Mouse (Mus musculus) intestine, postnatal 0 days (tissue): ENCODE results near the gene Muc20. TPM values are rescaled to one million over a fixed set of nuclear protein-coding genes. Genes with fewer than 3 reads are reported as not detected.

Experiments
- ATAC-seq: fragments of 200-750 bp; cut with Nextera tagmentation; 2 replicates; pipeline ENCODE4 v1.8.0; 2017; ENCODE audit warnings: mild to moderate bottlenecking, moderate TSS enrichment, moderate library complexity
- H3K27ac ChIP-seq: fragments of 300-500 bp; sonication (generic); 2 replicates; pipeline ENCODE4 v1.5.1; 2014; ENCODE audit warnings: mild to moderate bottlenecking, low read depth, low read length, moderate library complexity
- H3K27me3 ChIP-seq: fragments of 300-500 bp; sonication (generic); replicated peaks from 2 replicates; pipeline ENCODE4 v1.6.1; 2014; ENCODE audit warnings: low read length, mixed read lengths; ENCODE audit not compliant: control insufficient read depth, insufficient read depth
- H3K36me3 ChIP-seq: fragments of 300-500 bp; sonication (generic); 2 replicates; pipeline ENCODE4 v1.6.1; 2014; ENCODE audit warnings: mild to moderate bottlenecking, moderate library complexity; ENCODE audit not compliant: control insufficient read depth, insufficient read depth
- H3K4me1 ChIP-seq: fragments of 300-500 bp; sonication (generic); replicated peaks from 2 replicates; pipeline ENCODE4 v1.6.1; 2014; ENCODE audit warnings: antibody characterized with exemption, low read length, mixed read lengths; ENCODE audit not compliant: control insufficient read depth, insufficient read depth
- H3K4me2 ChIP-seq: fragments of 300-500 bp; sonication (generic); replicated peaks from 2 replicates; pipeline ENCODE4 v1.6.1; 2014; ENCODE audit warnings: low read depth, mild to moderate bottlenecking, moderate library complexity
- H3K4me3 ChIP-seq: fragments of 300-500 bp; sonication (generic); 2 replicates; pipeline ENCODE4 v1.5.1; 2014; ENCODE audit warnings: low read depth, low read length
- H3K9ac ChIP-seq: fragments of 300-500 bp; sonication (generic); 2 replicates; pipeline ENCODE4 v1.6.1; 2014; ENCODE audit warnings: mild to moderate bottlenecking, low read depth, low read length
- H3K9me3 ChIP-seq: fragments of 300-500 bp; sonication (generic); 2 replicates; pipeline ENCODE4 v1.6.1; 2016; ENCODE audit warnings: mixed run types; ENCODE audit not compliant: control insufficient read depth
- CTCF ChIP-seq: sonication (generic); IDR thresholded peaks from 2 replicates; pipeline ENCODE4 v1.5.1; 2016; ENCODE audit warnings: low read depth, mild to moderate bottlenecking, control low read depth, antibody characterized with exemption, moderate library complexity
- WGBS: fragments of 180-500 bp; shearing (Covaris S2); extraction: QIAGEN DNeasy Blood & Tissue Kit; methylation state at CpG from one replicate; pipeline ENCODE4 v1.1.7; 2014; 5-methylcytosine and 5-hydroxymethylcytosine counted together
- polyA plus RNA-seq: library from polyadenylated mRNA; unstranded; fragments of >200 nt; fragmentation: Nextera tagmentation; extraction: Ambion mirVana; gene quantifications from 2 replicates; pipeline ENCODE4 v1.2.1, GENCODE M21; 2015

Muc20 gene
- polyA plus RNA-seq, 1 experiment from 2014 or later = not detected

DNA sequence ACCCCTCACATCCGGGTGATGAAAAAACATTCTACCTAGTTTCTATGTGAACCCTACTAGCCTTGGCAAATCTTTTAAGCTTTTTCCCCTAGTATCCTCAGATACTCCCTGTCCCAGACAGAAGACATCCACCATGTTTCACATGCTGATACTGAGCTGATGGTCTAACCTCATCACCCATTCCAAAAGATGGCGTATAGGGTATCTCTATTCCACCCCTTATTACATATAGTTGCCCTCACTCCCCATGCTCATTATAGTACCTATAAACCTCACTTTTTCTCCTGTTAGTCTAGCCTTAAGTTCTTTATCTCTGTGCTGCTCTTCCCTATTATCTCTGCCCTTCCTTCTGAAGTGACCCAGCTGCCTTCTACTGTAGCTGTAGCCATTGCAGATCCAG, 61.6 kb downstream of the Muc20 start, which contains the start of gene Muc4:
Muc4 (plus strand) TSS at position 301 of the 400 bp plus-strand sequence.
- no peak for TF ChIP-seq CTCF
- Histone ChIP-seq H3K27ac (no peak within 1 kb of the TSS), H3K36me3 (no peaks in the 10 kb centered on the region), H3K4me1 (no peaks in the 10 kb centered on the region; the same call in 1 of the 2 replicates), H3K9ac (no peak within 1 kb of the TSS), H3K4me3 (no peak within 1 kb of the TSS), H3K9me3 (no peaks in the 10 kb centered on the region), H3K4me2 (0 out of 2 replicates have a peak within 1 kb of the TSS, but pooled peaks have one; percentile 24), H3K27me3 (no peaks in the 10 kb centered on the region)
- no peak for ATAC-seq
- WGBS = 91% methylated on average over 2 of the region's 2 CpGs

GRCm38 (mm10) chr16:32733213-32733612, 64.0 kb downstream of the Muc20 start:
- Histone ChIP-seq H3K27me3 (no peaks in the 10 kb centered on the region), H3K4me2 (no peak overlapping the region), H3K4me1 (no peaks in the 10 kb centered on the region; the same call in 1 of the 2 replicates), H3K27ac (no peak overlapping the region), H3K36me3 (no peaks in the 10 kb centered on the region), H3K9ac (no peak overlapping the region), H3K4me3 (no peak overlapping the region), H3K9me3 (no peaks in the 10 kb centered on the region)
- no peak for TF ChIP-seq CTCF
- WGBS = 92% methylated on average over 3 of the region's 3 CpGs
- ATAC-seq = no peak

DNA sequence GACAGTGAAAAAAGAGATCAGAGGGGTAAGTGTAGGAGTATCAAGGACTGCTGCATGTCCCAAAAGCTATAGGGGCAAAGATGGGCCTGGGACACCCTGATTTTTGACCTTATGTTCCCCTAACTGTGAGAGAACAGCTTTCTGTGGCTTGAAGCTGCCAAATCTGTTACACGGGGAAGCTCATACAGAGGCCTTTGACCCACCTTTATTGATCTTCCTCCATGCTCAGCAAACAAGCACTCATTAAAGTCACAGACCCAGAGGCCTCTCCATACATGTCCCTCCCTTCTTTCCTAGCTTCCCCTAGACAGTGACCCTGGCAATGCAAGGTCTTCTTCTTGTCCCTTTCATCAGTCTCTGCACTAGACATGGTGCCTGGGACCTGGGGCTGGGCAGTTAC, 68.5 kb downstream of the Muc20 start:
- 14% methylated on average over 1 of the region's 1 CpGs for WGBS
- Histone ChIP-seq H3K4me3 (no peak overlapping the region), H3K27ac (no peak overlapping the region), H3K4me2 (no peak overlapping the region), H3K36me3 (no peaks in the 10 kb centered on the region), H3K4me1 (peaks cover 3% of the 10 kb centered on the region; the same call in 1 of the 2 replicates), H3K27me3 (no peaks in the 10 kb centered on the region), H3K9me3 (no peaks in the 10 kb centered on the region), H3K9ac (no peak overlapping the region; the same call in 1 of the 2 replicates)
- no peak for TF ChIP-seq CTCF
- peak; percentile 78 for ATAC-seq

- ATAC-seq = peak; percentile 70; the same call in 1 of the 2 replicates
- no peak overlapping the region for H3K4me2 ChIP-seq
- peaks cover 3% of the 10 kb centered on the region; the same call in 1 of the 2 replicates for H3K4me1 ChIP-seq
- H3K36me3 ChIP-seq = no peaks in the 10 kb centered on the region
- no peaks in the 10 kb centered on the region for H3K9me3 ChIP-seq
- TF ChIP-seq CTCF = no peak
- no peak overlapping the region for H3K9ac ChIP-seq
- H3K4me3 ChIP-seq = no peak overlapping the region
- no peaks in the 10 kb centered on the region for H3K27me3 ChIP-seq
- no peak overlapping the region for H3K27ac ChIP-seq
Measured at GRCm38 (mm10) chr16:32728240-32728639, 69.0 kb downstream of the Muc20 start.

Other genes with a start within 250 kb of the Muc20 start
- gene Tfrc, start 188.5 kb downstream of the Muc20 start, polyA plus RNA-seq = 23.1 and 23.7 TPM in 2 replicates
- gene Tnk2, start 153.6 kb downstream of the Muc20 start, polyA plus RNA-seq = 8.0 and 9.6 TPM in 2 replicates
- gene Muc4, start 61.5 kb downstream of the Muc20 start, polyA plus RNA-seq = 0.95 and 1.0 TPM in 2 replicates
- 2.3 and 3.2 TPM in 2 replicates for gene Smbd1, start 13.0 kb upstream of the Muc20 start, polyA plus RNA-seq
- gene Fyttd1, start 80.1 kb upstream of the Muc20 start, polyA plus RNA-seq = 52.7 and 52.8 TPM in 2 replicates
- 8.3 and 8.6 TPM in 2 replicates for gene Rubcn, start 80.3 kb upstream of the Muc20 start, polyA plus RNA-seq
- 7.8 and 8.4 TPM in 2 replicates for gene Lrch3, start 116.7 kb upstream of the Muc20 start, polyA plus RNA-seq